Mouse (Mus musculus): ENCODE data around the gene Insc. TPM values are rescaled to one million over a fixed set of nuclear protein-coding genes. Genes with fewer than 3 reads are reported as not detected.

The Insc gene
- total and polyA plus RNA-seq, 3 experiments: not detected

GRCm38 (mm10) chr7:114802576-114802975 is 59.1 kb downstream of the Insc start:
- Histone ChIP-seq H3K36me3 (ENCODE audit: control insufficient read depth in 1 of 2, insufficient read depth in 2 of 2, low read length in 2 of 2) (no peaks in the 10 kb centered on the region), H3K9me3 (replicated peaks; ENCODE audit: insufficient read depth, low read length) (no peaks in the 10 kb centered on the region), H3K79me2 (ENCODE audit: control insufficient read depth, insufficient read depth, low read length, poor library complexity) (no peaks in the 10 kb centered on the region), H3K27ac (ENCODE audit: control insufficient read depth, low read depth, low read length) (no peak overlapping the region), H3K27me3 (ENCODE audit: control insufficient read depth in 1 of 2, insufficient read depth in 2 of 2, low read length in 2 of 2) (no peaks in the 10 kb centered on the region), H3K4me3 (ENCODE audit: control insufficient read depth in 1 of 2, insufficient read depth in 1 of 2, low read depth in 2 of 2, low read length in 2 of 2) (no peak overlapping the region), H3K4me1 (ENCODE audit: control insufficient read depth in 1 of 2, insufficient read depth in 2 of 2, low read length in 2 of 2) (no peaks in the 10 kb centered on the region), H3K9ac (ENCODE audit: control insufficient read depth, low read depth, low read length, poor library complexity, severe bottlenecking) (no peak overlapping the region)
- DNase-seq (ENCODE audit: low read depth, low spot score): no peak
- TF ChIP-seq RCOR1 (IDR thresholded peaks at IDR 0.05; ENCODE audit: low read depth, low read length) (no peak), ELF1 (IDR thresholded peaks at IDR 0.05; ENCODE audit: low read depth, low read length) (no peak), MAFK (IDR thresholded peaks at IDR 0.05; ENCODE audit: borderline replicate concordance, low read depth, low read length) (no peak), POLR2AphosphoS5 (IDR thresholded peaks at IDR 0.05; ENCODE audit: borderline replicate concordance, low read depth, low read length) (no peak)

GRCm38 (mm10) chr7:114805311-114805710 is 61.8 kb downstream of the Insc start:
- H3K9ac ChIP-seq (ENCODE audit: control insufficient read depth, low read depth, low read length, poor library complexity, severe bottlenecking): no peak overlapping the region
- no peaks in the 10 kb centered on the region for H3K27me3 ChIP-seq (ENCODE audit: control insufficient read depth in 1 of 2, insufficient read depth in 2 of 2, low read length in 2 of 2)
- no peaks in the 10 kb centered on the region for H3K9me3 ChIP-seq (replicated peaks; ENCODE audit: insufficient read depth, low read length)
- TF ChIP-seq USF1 (IDR thresholded peaks at IDR 0.05; ENCODE audit: low read depth, low read length) (no peak), TAL1 (IDR thresholded peaks at IDR 0.05; ENCODE audit: low read length) (no peak), ETS1 (IDR thresholded peaks at IDR 0.05; ENCODE audit: low read depth, low read length) (no peak), SIN3A (IDR thresholded peaks at IDR 0.05; ENCODE audit: low read length) (no peak), UBTF (IDR thresholded peaks at IDR 0.05; ENCODE audit: borderline replicate concordance, insufficient read depth, low read depth, low read length) (no peak), MAFK (IDR thresholded peaks at IDR 0.05; ENCODE audit: borderline replicate concordance, low read depth, low read length) (no peak), ZC3H11A (IDR thresholded peaks at IDR 0.05; ENCODE audit: low read depth, low read length) (no peak), MAX (IDR thresholded peaks at IDR 0.05; ENCODE audit: low read length) (no peak), MEF2A (IDR thresholded peaks at IDR 0.05; ENCODE audit: extremely low read depth, insufficient replicate concordance, low read depth, low read length, poor library complexity, severe bottlenecking) (no peak)
- no peaks in the 10 kb centered on the region for H3K79me2 ChIP-seq (ENCODE audit: control insufficient read depth, insufficient read depth, low read length, poor library complexity)
- no peaks in the 10 kb centered on the region for H3K36me3 ChIP-seq (ENCODE audit: control insufficient read depth in 1 of 2, insufficient read depth in 2 of 2, low read length in 2 of 2)
- H3K4me1 ChIP-seq (ENCODE audit: control insufficient read depth in 1 of 2, insufficient read depth in 2 of 2, low read length in 2 of 2): no peaks in the 10 kb centered on the region
- H3K4me3 ChIP-seq (ENCODE audit: control insufficient read depth in 1 of 2, insufficient read depth in 1 of 2, low read depth in 2 of 2, low read length in 2 of 2): no peak overlapping the region
- H3K27ac ChIP-seq (ENCODE audit: control insufficient read depth, low read depth, low read length): no peak overlapping the region
- no peak for DNase-seq (ENCODE audit: low read depth, low spot score)

- no peaks in the 10 kb centered on the region for H3K36me3 ChIP-seq (ENCODE audit: control insufficient read depth in 1 of 2, insufficient read depth in 2 of 2, low read length in 2 of 2)
- no peaks in the 10 kb centered on the region for H3K79me2 ChIP-seq (ENCODE audit: control insufficient read depth, insufficient read depth, low read length, poor library complexity)
- H3K27me3 ChIP-seq (ENCODE audit: control insufficient read depth in 1 of 2, insufficient read depth in 2 of 2, low read length in 2 of 2): no peaks in the 10 kb centered on the region
- no peak overlapping the region for H3K27ac ChIP-seq (ENCODE audit: control insufficient read depth, low read depth, low read length)
- no peaks in the 10 kb centered on the region for H3K9me3 ChIP-seq (replicated peaks; ENCODE audit: insufficient read depth, low read length)
- DNase-seq (ENCODE audit: low read depth, low spot score): no peak
- TF ChIP-seq USF1 (IDR thresholded peaks at IDR 0.05; ENCODE audit: low read depth, low read length): no peak
- TF ChIP-seq HCFC1 (IDR thresholded peaks at IDR 0.05; ENCODE audit: low read depth, low read length): no peak
- no peak for TF ChIP-seq TAL1 (IDR thresholded peaks at IDR 0.05; ENCODE audit: low read length)
- no peak for TF ChIP-seq GABPA (IDR thresholded peaks at IDR 0.05; ENCODE audit: low read depth, low read length)
- no peak for TF ChIP-seq MAZ (IDR thresholded peaks at IDR 0.05; ENCODE audit: low read depth, low read length)
- no peak for TF ChIP-seq KAT2A (conservative IDR thresholded peaks at IDR 0.05; ENCODE audit: low read depth, low read length)
- TF ChIP-seq CTCF (IDR thresholded peaks at IDR 0.05 in 2 of 3, conservative IDR thresholded peaks at IDR 0.05 in 1 of 3; ENCODE audit: control insufficient read depth in 1 of 3, insufficient read depth in 1 of 3, low read depth in 2 of 3, low read length in 3 of 3, poor library complexity in 1 of 3, severe bottlenecking in 1 of 3): no peak
- no peak for TF ChIP-seq POLR2AphosphoS2 (IDR thresholded peaks at IDR 0.05; ENCODE audit: low read length)
- TF ChIP-seq TBP (IDR thresholded peaks at IDR 0.05; ENCODE audit: low read depth, low read length): no peak
- no peak for TF ChIP-seq JUND (IDR thresholded peaks at IDR 0.05; ENCODE audit: low read depth, low read length)
- TF ChIP-seq SMC3 (IDR thresholded peaks at IDR 0.05; ENCODE audit: low read depth, low read length): no peak
- no peak for TF ChIP-seq MEF2A (IDR thresholded peaks at IDR 0.05; ENCODE audit: extremely low read depth, insufficient replicate concordance, low read depth, low read length, poor library complexity, severe bottlenecking)
- TF ChIP-seq NELFE (IDR thresholded peaks at IDR 0.05; ENCODE audit: low read depth, low read length): no peak
- no peak for TF ChIP-seq CHD2 (IDR thresholded peaks at IDR 0.05; ENCODE audit: low read length)
- TF ChIP-seq MAX (IDR thresholded peaks at IDR 0.05; ENCODE audit: low read length): no peak
- TF ChIP-seq ETS1 (IDR thresholded peaks at IDR 0.05; ENCODE audit: low read depth, low read length): no peak
- TF ChIP-seq POLR2A (IDR thresholded peaks at IDR 0.05; ENCODE audit: control insufficient read depth in 1 of 2, insufficient read depth in 1 of 2, low read depth in 1 of 2, low read length in 2 of 2, poor library complexity in 1 of 2): no peak
- no peak for TF ChIP-seq RAD21 (IDR thresholded peaks at IDR 0.05; ENCODE audit: low read depth, low read length)
- no peak for TF ChIP-seq ZC3H11A (IDR thresholded peaks at IDR 0.05; ENCODE audit: low read depth, low read length)
- TF ChIP-seq CHD1 (IDR thresholded peaks at IDR 0.05; ENCODE audit: low read depth, low read length): no peak
- H3K9ac ChIP-seq (ENCODE audit: control insufficient read depth, low read depth, low read length, poor library complexity, severe bottlenecking): no peak overlapping the region
- no peak overlapping the region for H3K4me3 ChIP-seq (ENCODE audit: control insufficient read depth in 1 of 2, insufficient read depth in 1 of 2, low read depth in 2 of 2, low read length in 2 of 2)
- H3K4me1 ChIP-seq (ENCODE audit: control insufficient read depth in 1 of 2, insufficient read depth in 2 of 2, low read length in 2 of 2): no peaks in the 10 kb centered on the region
Measured at GRCm38 (mm10) chr7:114807343-114807742, 63.8 kb downstream of the Insc start.
